Mouse (Mus musculus) embryonic fibroblast, embryonic 13.5 days (primary cell): ENCODE measurements at regions not wholly inside any gene's neighbourhood (a gene's known extent, or its start where the extent isn't known, plus 50 kb on each side); places are given as distances from the start of the nearest gene placed in this dataset.

Experiments
- CTCF ChIP-seq: IDR thresholded peaks from 2 replicates; pipeline ENCODE4 v1.5.1; 2011; ENCODE audit warnings: mild to moderate bottlenecking, control low read depth, low read length, moderate library complexity, borderline replicate concordance; ENCODE audit not compliant: insufficient read depth
- POLR2A ChIP-seq: IDR thresholded peaks from 2 replicates; pipeline ENCODE4 v1.6.1; 2011; ENCODE audit warnings: low read depth, mild to moderate bottlenecking, control low read depth, low read length, moderate library complexity

DNA sequence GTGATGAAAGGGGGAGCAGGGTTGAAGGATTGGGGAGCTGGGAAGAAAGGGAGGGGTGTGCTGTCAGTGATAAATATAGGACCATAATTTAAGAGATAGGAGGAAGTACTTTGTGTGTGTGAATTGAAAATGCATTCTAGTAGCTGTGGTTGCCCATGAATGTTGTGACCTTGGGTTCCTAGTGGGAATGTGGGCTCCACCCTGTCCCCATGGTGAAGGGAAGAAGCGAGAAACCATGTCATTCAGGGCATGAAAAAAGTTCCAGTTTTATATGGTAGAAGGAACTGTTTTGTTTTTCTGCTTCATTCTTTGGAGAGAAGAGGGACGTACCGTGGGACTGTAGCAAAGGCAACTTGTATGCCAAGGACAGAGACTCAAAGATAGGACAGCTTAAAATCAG, 553.3 kb downstream of the Tns1 start:
- TF ChIP-seq CTCF, result no peak
- TF ChIP-seq POLR2A, result no peak
